Comparison of ENCODE assay signal across 21 mouse cellular contexts in genomic region chr19:56007433-56007832, GRCm38 (mm10).
DNase-seq lines count a peak whose midpoint lies in the region; ATAC-seq and TF ChIP-seq lines count a peak whose summit lies in the region.
"Had no signal": no experiment of that assay in that cellular context is flagged by ENCODE, and none has a peak within 500 bp of the region (broad histone marks: within the 10 kb centered on the region; RNA-seq: fewer than 3 reads in every experiment).

No protein-coding gene starts in this region.

- no peaks in the 10 kb centered on the region for H3K36me3 ChIP-seq in forebrain, embryonic 11.5 days (ENCODE audit: control insufficient read depth, insufficient read depth, low read length)
- no peaks in the 10 kb centered on the region for H3K36me3 ChIP-seq in forebrain, embryonic 16.5 days (ENCODE audit: control insufficient read depth, insufficient read depth)
- H3K36me3 ChIP-seq: forebrain, embryonic 15.5 days; heart, embryonic 12.5 days; limb, embryonic 10.5 days; neural tube, embryonic 12.5 days had no signal

- intact Hi-C loops in left cerebral cortex, adult 2 months (cut with DNase I): no loop called here
- intact Hi-C loops in left cerebral cortex, postnatal 4 days (cut with DNase I): no loop called here

- peaks cover 6% of the 10 kb centered on the region for H3K4me1 ChIP-seq in forebrain, embryonic 11.5 days (replicated peaks; ENCODE audit: control insufficient read depth, insufficient read depth, low read length)
- H3K4me1 ChIP-seq in forebrain, embryonic 16.5 days (replicated peaks; ENCODE audit: control insufficient read depth, insufficient read depth, low read length): peaks cover 6% of the 10 kb centered on the region; the same call in 1 of the 2 replicates
- H3K4me1 ChIP-seq: forebrain, embryonic 15.5 days; megakaryocyte, embryonic 14.5 days had no signal

- 99% methylated on average over 5 of the region's 5 CpGs for WGBS in forebrain, embryonic 11.5 days
- 99% methylated on average over 5 of the region's 5 CpGs for WGBS in forebrain, embryonic 16.5 days

- no peaks in the 10 kb centered on the region for H3K27me3 ChIP-seq in forebrain, embryonic 11.5 days (ENCODE audit: control insufficient read depth, insufficient read depth, low read length)
- no peaks in the 10 kb centered on the region for H3K27me3 ChIP-seq in forebrain, embryonic 16.5 days (replicated peaks; ENCODE audit: control insufficient read depth, insufficient read depth, low read length)
- H3K27me3 ChIP-seq: forebrain, embryonic 15.5 days; megakaryocyte, embryonic 14.5 days; neural tube, embryonic 12.5 days had no signal

- no peak overlapping the region for H3K9ac ChIP-seq in forebrain, embryonic 11.5 days (ENCODE audit: low read length)
- H3K9ac ChIP-seq in forebrain, embryonic 16.5 days (replicated peaks; ENCODE audit: low read depth, low read length): no peak overlapping the region
- H3K9ac ChIP-seq: forebrain, embryonic 15.5 days; heart, embryonic 12.5 days; neural tube, embryonic 12.5 days had no signal

- H3K27ac ChIP-seq in forebrain, embryonic 11.5 days (ENCODE audit: low read depth, low read length): no peak overlapping the region
- H3K27ac ChIP-seq in forebrain, embryonic 16.5 days (ENCODE audit: low read length): no peak overlapping the region
- H3K27ac ChIP-seq in left cerebral cortex, adult 2 months: no peak overlapping the region
- H3K27ac ChIP-seq: forebrain, embryonic 15.5 days; limb, embryonic 10.5 days; neural tube, embryonic 12.5 days had no signal

- H3K9me3 ChIP-seq in forebrain, embryonic 11.5 days (ENCODE audit: control insufficient read depth, low read length): no peaks in the 10 kb centered on the region
- no peaks in the 10 kb centered on the region for H3K9me3 ChIP-seq in forebrain, embryonic 16.5 days (ENCODE audit: control insufficient read depth, low read length)
- H3K9me3 ChIP-seq: forebrain, embryonic 15.5 days; heart, embryonic 12.5 days; limb, embryonic 10.5 days had no signal

- peak; percentile 26 for DNase-seq in forebrain, embryonic 11.5 days (ENCODE audit: low spot score)
- no peak for DNase-seq in left cerebral cortex, adult 2 months (ENCODE audit: extremely low spot score in 1 of 2, low spot score in 2 of 2)
- no peak for DNase-seq in left cerebral cortex, postnatal 4 days
- DNase-seq in A20 (ENCODE audit: low read depth, low spot score) (peak; percentile 13), R1 (ENCODE audit: low read depth, low spot score) (peak; percentile 47)
- DNase-seq in thymus, postnatal 25 days: no peak
- no peak for DNase-seq in spleen, adult 18-20 months
- DNase-seq: adrenal gland, postnatal 25 days; cerebellum, adult 9-11 months; gastrocnemius, postnatal 36 days; heart, postnatal 36 days; kidney, postnatal 10 days; lung, adult 18-20 months; right cerebral cortex, postnatal 4 days; thymus, postnatal 14 days had no signal

- TF ChIP-seq CTCF in left cerebral cortex, adult 2 months (IDR thresholded peaks at IDR 0.05): peak; percentile 8

- no peak overlapping the region for H3K4me3 ChIP-seq in forebrain, embryonic 11.5 days (ENCODE audit: low read depth, low read length)
- no peak overlapping the region for H3K4me3 ChIP-seq in forebrain, embryonic 16.5 days (replicated peaks; ENCODE audit: low read length)
- no peak overlapping the region for H3K4me3 ChIP-seq in left cerebral cortex, adult 2 months
- H3K4me3 ChIP-seq: forebrain, embryonic 15.5 days; heart, embryonic 12.5 days; limb, embryonic 10.5 days; megakaryocyte, embryonic 14.5 days; neural tube, embryonic 12.5 days had no signal

- H3K4me2 ChIP-seq in forebrain, embryonic 11.5 days (ENCODE audit: low read depth, low read length, severe bottlenecking): no peak overlapping the region
- no peak overlapping the region for H3K4me2 ChIP-seq in forebrain, embryonic 16.5 days (ENCODE audit: low read length)
- H3K4me2 ChIP-seq: forebrain, embryonic 15.5 days; heart, embryonic 12.5 days; neural tube, embryonic 12.5 days had no signal

- ATAC-seq in forebrain, embryonic 11.5 days (replicated peaks; ENCODE audit: low FRiP score): no peak
- ATAC-seq in forebrain, embryonic 16.5 days: no peak
- ATAC-seq: forebrain, embryonic 15.5 days had no signal

Comparison
In these comparisons a context has a peak if more than half of its experiments do, and no peak if none do; other contexts are left out.
1. DNase-seq: peak in forebrain, embryonic 11.5 days (single experiment), A20 (single experiment) and R1 (single experiment); none in left cerebral cortex, adult 2 months (0 of 2), left cerebral cortex, postnatal 4 days (single experiment), thymus, postnatal 25 days (single experiment) and spleen, adult 18-20 months (0 of 2).